Mouse (Mus musculus) bone marrow, adult 2 months (tissue): ENCODE data around the gene Pard3. TPM values are rescaled to one million over a fixed set of nuclear protein-coding genes. Genes with fewer than 3 reads are reported as not detected.

Source experiments
- H3K27ac ChIP-seq: fragments of 200-500 bp; 2 replicates; pipeline ENCODE4 v1.5.1; 2012; ENCODE audit warnings: low read depth, mild to moderate bottlenecking, control low read depth, inconsistent platforms, low read length; ENCODE audit not compliant: control insufficient read depth, poor library complexity, insufficient read depth
- H3K4me1 ChIP-seq: fragments of 200-500 bp; 2 replicates; pipeline ENCODE4 v1.6.1; 2011; ENCODE audit warnings: low read length; ENCODE audit not compliant: control insufficient read depth, insufficient read depth
- H3K4me3 ChIP-seq: fragments of 200-500 bp; replicated peaks from 2 replicates; pipeline ENCODE3; 2011; ENCODE audit warnings: mild to moderate bottlenecking, low read depth, low read length, control low read depth; ENCODE audit not compliant: control insufficient read depth
- CTCF ChIP-seq: fragments of 200-500 bp; IDR thresholded peaks from 2 replicates; pipeline ENCODE4 v1.5.1; 2011; ENCODE audit warnings: low read length, control low read depth; ENCODE audit not compliant: control insufficient read depth, insufficient read depth
- POLR2A ChIP-seq: fragments of 200-500 bp; IDR thresholded peaks from 2 replicates; pipeline ENCODE4 v1.6.1; 2011; ENCODE audit warnings: low read depth, mild to moderate bottlenecking, control low read depth, low read length, borderline replicate concordance; ENCODE audit not compliant: control insufficient read depth
- WGBS: fragments of 180-500 bp; shearing (Covaris S2); methylation state at CpG from one replicate; pipeline ENCODE4 v1.1.7; 2018; 5-methylcytosine and 5-hydroxymethylcytosine counted together
- polyA plus RNA-seq: library from polyadenylated mRNA; stranded (reverse); fragments of >200 nt; gene quantifications from 2 replicates; pipeline ENCODE4 v1.2.4, GENCODE M21; 2011; ENCODE audit warnings: low replicate concordance; ENCODE audit not compliant: missing spikeins, insufficient read depth, insufficient read length

Pard3 gene
- polyA plus RNA-seq, 1 experiment: 3.8 TPM

- 56% methylated on average over 1 of the region's 1 CpGs for WGBS
- TF ChIP-seq CTCF (no peak), POLR2A (no peak)
- H3K4me1 ChIP-seq: peaks cover 4% of the 10 kb centered on the region
Measured at GRCm38 (mm10) chr8:127505286-127505685, 441.6 kb downstream of the Pard3 start.

GRCm38 (mm10) chr8:127506336-127506735, 442.6 kb downstream of the Pard3 start:
- Histone ChIP-seq H3K27ac (no peak overlapping the region), H3K4me3 (no peak overlapping the region), H3K4me1 (peaks cover under 1% of the 10 kb centered on the region)
- 9% methylated on average over 1 of the region's 1 CpGs for WGBS
- TF ChIP-seq POLR2A (no peak), CTCF (no peak)

More at GRCm38 (mm10) chr8:127505286-127505685, 441.6 kb downstream of the Pard3 start:
- H3K4me3 ChIP-seq: no peak overlapping the region
- H3K27ac ChIP-seq: no peak overlapping the region

DNA sequence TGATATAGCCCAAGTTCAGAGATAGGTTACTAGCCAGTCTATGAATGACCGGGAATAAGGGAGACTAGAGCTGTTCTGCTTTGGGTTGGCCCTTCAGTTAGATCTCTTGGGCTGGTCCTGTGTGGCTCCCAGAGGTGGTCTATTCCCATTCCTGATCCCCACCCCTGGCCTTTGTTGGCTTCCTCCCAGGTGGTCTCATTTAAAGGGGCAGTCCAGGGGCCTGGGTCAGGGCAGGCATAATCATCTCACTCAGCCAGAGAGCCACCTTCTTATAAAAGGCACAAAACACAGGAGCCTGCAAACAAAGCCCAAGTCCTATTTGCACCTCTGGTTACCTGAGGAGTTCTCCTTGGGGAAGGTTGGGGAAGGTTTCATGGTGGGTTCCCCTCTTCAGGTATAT, 447.6 kb downstream of the Pard3 start:
- Histone ChIP-seq H3K27ac (no peak overlapping the region), H3K4me1 (peaks cover 5% of the 10 kb centered on the region), H3K4me3 (no peak overlapping the region)
- TF ChIP-seq POLR2A (no peak), CTCF (no peak)
- 85% methylated on average over 1 of the region's 1 CpGs for WGBS

- WGBS: 83% methylated on average over 1 of the region's 1 CpGs
- Histone ChIP-seq H3K27ac (no peak overlapping the region), H3K4me1 (peaks cover 5% of the 10 kb centered on the region), H3K4me3 (no peak overlapping the region)
- TF ChIP-seq CTCF: no peak
- no peak for TF ChIP-seq POLR2A
Measured at GRCm38 (mm10) chr8:127512001-127512573, 448.4 kb downstream of the Pard3 start.

GRCm38 (mm10) chr8:127512580-127512979, 448.9 kb downstream of the Pard3 start:
- H3K4me3 ChIP-seq: no peak overlapping the region
- H3K4me1 ChIP-seq: peaks cover 5% of the 10 kb centered on the region
- H3K27ac ChIP-seq: no peak overlapping the region
- no peak for TF ChIP-seq POLR2A
- no peak for TF ChIP-seq CTCF
- 69% methylated on average over 4 of the region's 4 CpGs for WGBS

GRCm38 (mm10) chr8:127514810-127515735, 451.4 kb downstream of the Pard3 start:
- H3K4me1 ChIP-seq: peaks cover 5% of the 10 kb centered on the region
- TF ChIP-seq POLR2A (no peak), CTCF (no peak)
- no peak overlapping the region for H3K27ac ChIP-seq
- no peak overlapping the region for H3K4me3 ChIP-seq
- WGBS: 32% methylated on average over 7 of the region's 7 CpGs

- H3K27ac ChIP-seq: no peak overlapping the region
- WGBS: 55% methylated on average over 2 of the region's 2 CpGs
- H3K4me3 ChIP-seq: no peak overlapping the region
- no peak for TF ChIP-seq CTCF
- TF ChIP-seq POLR2A: no peak
- peaks cover 5% of the 10 kb centered on the region for H3K4me1 ChIP-seq
Measured at GRCm38 (mm10) chr8:127516043-127516442, 452.4 kb downstream of the Pard3 start.

GRCm38 (mm10) chr8:127525673-127526072, 462.0 kb downstream of the Pard3 start:
- no peak overlapping the region for H3K4me3 ChIP-seq
- no peaks in the 10 kb centered on the region for H3K4me1 ChIP-seq
- WGBS: 68% methylated on average over 4 of the region's 4 CpGs
- TF ChIP-seq POLR2A (no peak), CTCF (no peak)
- no peak overlapping the region for H3K27ac ChIP-seq

GRCm38 (mm10) chr8:127528315-127528714, 464.6 kb downstream of the Pard3 start:
- WGBS: 85% methylated on average over 2 of the region's 2 CpGs
- no peak overlapping the region for H3K27ac ChIP-seq
- TF ChIP-seq CTCF: no peak
- no peak for TF ChIP-seq POLR2A
- H3K4me1 ChIP-seq: no peaks in the 10 kb centered on the region
- no peak overlapping the region for H3K4me3 ChIP-seq
